Mouse (Mus musculus): ENCODE results near the gene Olfr1395.

DNA sequence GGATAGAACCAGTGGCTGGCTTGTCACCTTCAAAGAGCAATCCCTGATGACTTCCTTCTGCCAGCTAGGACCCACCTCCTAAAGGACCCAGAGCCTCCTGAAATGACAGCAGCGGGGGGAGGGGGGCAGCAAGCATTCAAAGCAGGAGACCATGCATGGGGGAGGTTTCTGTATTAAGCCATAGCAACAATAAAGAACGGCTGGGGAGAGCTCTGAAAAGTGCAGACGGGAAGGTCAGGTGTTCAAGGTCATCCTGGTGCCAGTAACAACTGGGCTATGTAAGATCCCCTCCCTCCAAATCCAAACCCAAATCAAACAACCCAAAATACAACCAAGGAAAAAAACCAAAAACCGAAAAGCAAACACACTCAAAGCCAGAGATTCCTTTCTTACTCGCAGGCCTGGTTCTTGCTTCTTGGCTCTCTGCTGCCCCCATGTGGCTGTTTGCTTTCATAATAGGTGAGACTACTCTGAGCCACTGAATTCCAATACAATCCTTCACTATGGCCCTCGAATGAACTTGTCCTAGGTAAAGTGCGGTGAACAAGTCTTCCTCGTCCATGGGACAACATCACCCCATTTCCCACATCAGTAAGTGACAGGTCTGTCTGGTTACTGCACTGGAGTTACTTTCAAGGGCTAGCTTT lies 38.9 kb upstream of the Olfr1395 start:
- TF ChIP-seq TAL1 (IDR thresholded peaks at IDR 0.05; ENCODE audit: low read length) = no peak
- TF ChIP-seq GATA1 (IDR thresholded peaks at IDR 0.05; ENCODE audit: low read length) = no peak

All from erythroblast, embryonic 14.5 days (primary cell).